Mouse (Mus musculus) brown adipose tissue, adult 24 weeks (tissue): ENCODE data around the gene Flt3. TPM values are rescaled to one million over a fixed set of nuclear protein-coding genes. Genes with fewer than 3 reads are reported as not detected.

ENCODE experiments used
- H3K27ac ChIP-seq: fragments of 200-500 bp; replicated peaks from 2 replicates; pipeline ENCODE4 v1.5.1; 2012; ENCODE audit warnings: low read depth, mild to moderate bottlenecking, low read length
- H3K4me1 ChIP-seq: fragments of 200-500 bp; 2 replicates; pipeline ENCODE4 v1.6.1; 2012; ENCODE audit warnings: low read length, mixed read lengths; ENCODE audit not compliant: control insufficient read depth, insufficient read depth, insufficient read length
- H3K4me3 ChIP-seq: fragments of 200-500 bp; 2 replicates; pipeline ENCODE4 v1.5.1; 2012; ENCODE audit warnings: low read depth, mild to moderate bottlenecking, low read length, moderate library complexity; ENCODE audit not compliant: insufficient read depth
- polyA plus RNA-seq: library from polyadenylated mRNA; stranded (reverse); fragments of >200 nt; gene quantifications from 2 replicates; pipeline ENCODE4 v1.2.4, GENCODE M21; 2012; ENCODE audit not compliant: missing spikeins, insufficient read depth, insufficient read length

Flt3 gene
- polyA plus RNA-seq, 1 experiment, result not detected

GRCm38 (mm10) chr5:147315432-147316075 is 84.7 kb downstream of the Flt3 start:
- no peak overlapping the region for H3K4me3 ChIP-seq
- H3K4me1 ChIP-seq, result no peaks in the 10 kb centered on the region
- no peak overlapping the region for H3K27ac ChIP-seq

- Histone ChIP-seq H3K27ac (no peak overlapping the region), H3K4me1 (no peaks in the 10 kb centered on the region), H3K4me3 (no peak overlapping the region)
Observed at GRCm38 (mm10) chr5:147314646-147315431, 85.5 kb downstream of the Flt3 start.

- Histone ChIP-seq H3K4me3 (no peak overlapping the region), H3K4me1 (no peaks in the 10 kb centered on the region), H3K27ac (no peak overlapping the region)
Observed at GRCm38 (mm10) chr5:147312830-147313685, 87.2 kb downstream of the Flt3 start.

- Histone ChIP-seq H3K27ac (no peak overlapping the region), H3K4me1 (no peaks in the 10 kb centered on the region), H3K4me3 (no peak overlapping the region)
Observed at GRCm38 (mm10) chr5:147309786-147310185, 90.5 kb downstream of the Flt3 start.

- no peak overlapping the region for H3K4me3 ChIP-seq
- H3K27ac ChIP-seq, result no peak overlapping the region
Observed at GRCm38 (mm10) chr5:147308451-147308850, 91.8 kb downstream of the Flt3 start.

GRCm38 (mm10) chr5:147307398-147307785 is 92.9 kb downstream of the Flt3 start:
- H3K4me1 ChIP-seq, result no peaks in the 10 kb centered on the region
- H3K27ac ChIP-seq, result no peak overlapping the region
- no peak overlapping the region for H3K4me3 ChIP-seq

More at GRCm38 (mm10) chr5:147308451-147308850, 91.8 kb downstream of the Flt3 start:
- no peaks in the 10 kb centered on the region for H3K4me1 ChIP-seq

DNA sequence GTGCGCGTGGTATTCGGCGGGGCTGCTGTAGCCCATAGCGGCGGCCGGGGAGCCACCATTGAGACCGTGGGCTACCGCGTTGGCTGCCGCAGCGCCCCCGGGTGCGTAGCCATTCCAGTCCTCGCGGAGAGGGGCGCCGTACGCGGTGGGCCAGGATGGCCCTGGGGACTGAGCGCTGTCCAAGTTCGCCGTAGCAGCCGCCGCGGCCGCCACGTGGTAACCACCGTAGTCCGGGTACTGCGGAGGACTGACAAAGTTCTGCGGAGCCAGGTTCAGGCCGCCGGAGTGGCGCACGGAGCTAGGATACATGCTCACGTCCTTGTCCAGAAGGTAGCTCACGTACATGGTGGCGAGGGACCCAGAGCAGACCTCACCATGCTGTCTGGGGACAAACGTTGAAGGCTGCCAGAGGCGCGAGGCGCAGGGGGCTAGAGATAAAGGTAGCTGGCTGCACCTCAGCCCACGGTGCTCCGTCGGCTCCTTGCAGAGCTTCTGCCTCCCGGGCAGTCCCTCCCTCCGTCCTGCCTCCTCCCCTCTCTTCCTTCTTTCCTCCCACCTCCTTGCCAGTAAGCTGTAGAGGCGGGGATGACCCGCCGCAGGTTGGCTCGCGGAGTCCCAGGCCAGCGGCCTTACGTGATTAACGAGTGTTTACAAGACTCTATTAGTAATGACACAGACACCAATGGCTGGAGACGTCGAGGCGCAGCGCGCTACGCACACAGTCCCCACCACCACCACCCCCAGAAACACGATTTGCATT is 93.5 kb downstream of the Flt3 start, which contains the start of gene Cdx2:
Cdx2 (minus strand) TSS at position 633 of the 760 bp plus-strand sequence.
- Histone ChIP-seq H3K4me3 (no peak within 1 kb of the TSS), H3K27ac (no peak within 1 kb of the TSS), H3K4me1 (no peaks in the 10 kb centered on the region)

DNA sequence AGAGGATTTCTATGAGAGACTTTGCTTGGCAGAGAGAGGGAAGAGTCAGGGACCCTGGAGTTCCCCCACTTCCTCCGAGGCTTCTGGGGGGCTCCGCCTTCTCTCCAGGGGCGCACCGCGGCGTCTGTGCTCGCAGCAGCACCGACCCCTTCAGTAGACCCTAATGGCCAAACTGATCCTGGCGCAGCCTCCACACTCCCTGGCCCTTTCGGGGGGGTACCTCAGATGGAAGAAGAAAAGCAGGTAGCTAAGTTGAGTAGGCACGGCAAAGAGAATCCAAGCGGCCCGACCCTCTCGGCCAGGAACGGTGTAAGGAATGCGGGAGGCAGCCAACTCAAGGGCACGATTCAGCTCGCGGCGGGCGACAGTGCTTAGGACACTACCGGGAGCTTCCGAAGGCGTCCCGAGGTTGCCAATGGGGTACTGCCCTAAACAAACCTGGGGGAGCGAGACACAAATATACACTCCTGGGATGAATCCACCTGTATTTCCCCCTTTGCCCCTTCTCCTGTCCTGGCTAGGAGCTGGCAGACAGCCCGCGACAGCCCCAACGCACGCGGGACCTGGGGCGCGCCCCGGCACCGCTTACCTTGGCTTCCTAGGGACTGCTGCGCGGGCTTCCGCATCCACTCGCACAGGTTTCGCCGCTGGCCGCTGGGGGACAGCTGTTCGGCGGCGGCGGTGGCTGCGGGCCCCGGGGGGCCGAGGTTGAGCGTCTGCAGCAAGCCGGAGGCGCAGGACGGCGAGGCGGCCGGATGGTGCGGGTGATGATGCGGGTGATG is 94.2 kb downstream of the Flt3 start:
- Histone ChIP-seq H3K4me1 (no peaks in the 10 kb centered on the region), H3K4me3 (no peak overlapping the region), H3K27ac (no peak overlapping the region)

DNA sequence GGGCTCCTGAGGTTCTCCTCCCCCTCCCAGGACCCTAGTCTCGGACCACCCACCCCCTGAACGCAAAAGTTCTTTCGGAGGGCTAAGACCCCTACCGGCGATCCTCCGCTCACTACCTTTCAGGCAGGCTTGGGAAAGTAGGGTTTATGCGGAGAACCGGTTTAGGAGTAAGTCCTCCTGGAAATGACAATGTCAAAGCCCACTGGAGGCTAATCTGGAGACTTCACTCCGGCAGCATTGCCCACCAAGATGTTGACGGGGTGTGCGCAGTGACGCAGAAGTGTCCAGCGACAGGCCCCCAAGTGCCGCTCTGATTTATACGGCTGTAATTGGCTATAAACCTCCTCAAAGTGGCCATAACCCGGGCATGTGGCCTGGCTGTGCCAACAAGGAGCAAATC is 95.1 kb downstream of the Flt3 start:
- no peak overlapping the region for H3K4me3 ChIP-seq
- no peaks in the 10 kb centered on the region for H3K4me1 ChIP-seq
- no peak overlapping the region for H3K27ac ChIP-seq

- no peak overlapping the region for H3K4me3 ChIP-seq
- no peak overlapping the region for H3K27ac ChIP-seq
- no peaks in the 10 kb centered on the region for H3K4me1 ChIP-seq
Observed at GRCm38 (mm10) chr5:147304276-147305155, 95.8 kb downstream of the Flt3 start.

- Histone ChIP-seq H3K4me3 (no peak overlapping the region), H3K4me1 (no peaks in the 10 kb centered on the region), H3K27ac (no peak overlapping the region)
Observed at GRCm38 (mm10) chr5:147302746-147303400, 97.4 kb downstream of the Flt3 start.

GRCm38 (mm10) chr5:147302141-147302540 is 98.1 kb downstream of the Flt3 start:
- Histone ChIP-seq H3K4me3 (no peak overlapping the region), H3K27ac (no peak overlapping the region), H3K4me1 (no peaks in the 10 kb centered on the region)

- Histone ChIP-seq H3K4me3 (no peak overlapping the region), H3K27ac (no peak overlapping the region), H3K4me1 (no peaks in the 10 kb centered on the region)
Observed at GRCm38 (mm10) chr5:147301781-147302070, 98.6 kb downstream of the Flt3 start.
